Mouse (Mus musculus): ENCODE measurements around the gene Slc2a13.

- TF ChIP-seq CTCF (IDR thresholded peaks at IDR 0.05; ENCODE audit: insufficient read depth, low read depth, low read length) (no peak), POLR2A (IDR thresholded peaks at IDR 0.05; ENCODE audit: insufficient read depth, low read depth, low read length) (no peak)
Measured at GRCm38 (mm10) chr15:91538439-91538838, 34.6 kb downstream of the Slc2a13 start.

Measured in olfactory bulb, adult 2 months (tissue).